Mouse (Mus musculus): Measurements from ENCODE around the gene Olfr510. TPM values are rescaled to one million over a fixed set of nuclear protein-coding genes. Genes with fewer than 3 reads are reported as not detected.
"Not testable (repeated sequence)": the region's sequence is repeated elsewhere in the genome, so short reads cannot be mapped to it uniquely, and the experiment has no call there.

Olfr510 gene
- not detected for total RNA-seq (2022)

DNA sequence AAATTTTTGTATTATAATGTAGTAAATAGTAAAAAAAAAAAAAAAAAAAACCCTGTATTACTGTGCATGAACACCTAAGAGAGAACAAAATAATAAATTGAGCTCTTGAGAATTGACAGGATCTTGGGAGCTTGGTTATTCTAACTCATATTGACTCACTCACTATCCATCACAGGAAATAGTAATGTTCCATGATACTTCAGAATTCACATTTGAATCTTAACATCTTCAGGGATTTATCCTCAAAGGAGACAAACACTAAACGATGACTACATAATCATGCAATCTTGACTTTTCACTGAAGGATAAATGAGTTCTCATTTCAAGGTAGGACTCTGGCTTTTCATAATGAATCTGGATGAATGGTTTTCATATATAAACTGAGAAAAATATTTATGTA, at the start of gene Olfr510:
Gene Olfr510 (plus strand): TSS at position 301 of the 400 bp plus-strand sequence.
- no peak for DNase-seq (ENCODE audit: low spot score in 2 of 2)

- DNase-seq (ENCODE audit: low spot score in 2 of 2), result not testable (repeated sequence)
Measured at GRCm38 (mm10) chr7:108616781-108617180, 49.4 kb upstream of the Olfr510 start.

DNA sequence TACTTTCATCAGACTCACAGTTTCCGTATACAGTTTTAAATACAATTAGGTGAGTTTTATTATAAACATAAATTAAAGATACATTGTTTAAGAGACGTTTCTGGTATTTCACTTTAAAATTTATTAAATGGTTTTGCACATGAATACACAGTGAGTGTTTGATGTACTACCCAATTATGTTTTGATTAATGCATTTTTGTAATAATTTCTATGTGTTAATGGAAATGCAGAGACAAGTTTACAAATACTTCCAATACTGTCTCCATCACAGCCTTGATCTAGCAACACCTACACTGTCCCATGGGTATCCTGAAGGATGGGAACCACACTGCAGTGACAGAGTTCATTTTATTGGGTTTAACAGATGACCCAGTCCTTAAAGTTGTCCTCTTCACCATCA, 44.7 kb upstream of the Olfr510 start, which contains the start of gene Olfr507:
Gene Olfr507 (plus strand): TSS at position 301 of the 400 bp plus-strand sequence.
- no peak for DNase-seq (ENCODE audit: low spot score in 2 of 2)

GRCm38 (mm10) chr7:108629694-108630093, 36.5 kb upstream of the Olfr510 start, which contains the start of gene Olfr508:
Olfr508 (plus strand) TSS chr7:108629994.
- no peak for DNase-seq (ENCODE audit: low spot score in 2 of 2)

DNA sequence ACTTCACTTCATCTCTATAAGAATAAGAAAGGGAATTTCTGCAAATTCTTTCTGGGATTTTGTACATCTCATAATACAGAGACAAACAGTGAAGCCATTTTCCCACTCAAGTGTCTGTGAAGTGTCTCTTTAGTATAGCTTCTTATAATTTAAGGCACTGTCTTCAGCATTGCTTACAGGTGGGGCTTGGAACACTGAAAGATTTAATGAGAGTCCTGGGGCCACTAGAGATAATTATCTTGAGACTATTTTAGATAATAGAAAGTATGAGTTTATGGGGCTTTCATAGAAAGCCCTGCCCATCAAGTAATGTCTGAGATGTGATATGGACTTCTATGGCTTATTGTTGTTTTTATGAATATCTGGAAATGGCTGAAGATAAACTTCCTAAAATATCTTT, 14.4 kb upstream of the Olfr510 start, which contains the start of gene Olfr509:
Gene Olfr509 (minus strand): TSS at position 101 of the 400 bp plus-strand sequence.
- no peak for DNase-seq (ENCODE audit: low spot score in 2 of 2)

GRCm38 (mm10) chr7:108662419-108662818, 3.8 kb upstream of the Olfr510 start:
- no peak for DNase-seq (ENCODE audit: low spot score in 2 of 2)

DNA sequence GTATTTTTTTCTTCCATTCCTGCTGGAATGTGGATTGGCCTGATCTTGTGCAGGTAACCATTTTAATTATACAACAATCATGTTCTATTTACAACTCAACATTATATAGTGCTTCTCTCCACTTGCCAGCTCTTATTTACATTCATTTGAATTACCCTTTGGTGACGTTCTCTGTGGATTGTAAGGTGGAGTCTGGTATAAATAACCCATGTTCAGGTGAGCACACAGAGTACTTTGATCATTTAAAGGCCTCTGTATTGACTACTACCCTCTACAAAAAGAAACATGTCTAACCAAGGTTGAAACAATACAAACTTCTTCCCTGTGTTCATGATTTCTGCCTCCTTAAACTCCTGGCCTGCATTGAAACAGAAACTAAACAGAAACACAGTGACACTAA, 4.8 kb downstream of the Olfr510 start:
- no peak for DNase-seq (ENCODE audit: low spot score in 2 of 2)

DNA sequence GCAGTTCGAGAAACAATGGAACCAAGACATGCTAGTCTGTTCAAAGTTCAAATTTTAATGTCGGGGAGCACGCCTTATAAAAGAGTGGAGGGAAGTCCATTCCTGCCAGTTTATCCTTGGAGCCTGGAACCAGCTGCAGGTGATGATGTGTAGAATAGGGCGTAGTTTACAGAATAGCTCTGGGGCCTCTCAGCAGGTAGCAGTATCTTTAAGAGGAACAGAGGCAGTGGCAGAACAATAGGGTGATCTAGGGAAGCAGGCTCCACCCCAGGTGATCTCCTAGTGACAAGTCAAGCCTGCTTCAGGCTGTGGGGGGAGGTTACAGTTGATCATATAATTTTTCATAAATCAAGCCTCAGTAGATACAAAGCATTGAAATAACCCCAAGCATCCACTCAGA, 12.7 kb downstream of the Olfr510 start:
- DNase-seq (ENCODE audit: low spot score in 2 of 2), result no peak

GRCm38 (mm10) chr7:108713020-108713419, 46.8 kb downstream of the Olfr510 start, which contains the start of gene Olfr512:
Olfr512 (plus strand) TSS chr7:108713320.
- no peak for DNase-seq (ENCODE audit: low spot score in 2 of 2)

Other genes starting within 250 kb of the Olfr510 start
- gene Olfr497, start 246.0 kb upstream of the Olfr510 start, total RNA-seq (2022), result not detected
- gene Olfr498, start 201.1 kb upstream of the Olfr510 start, total RNA-seq (2022), result not detected
- not detected for gene Olfr502, start 141.4 kb upstream of the Olfr510 start, total RNA-seq (2022)
- not detected for gene Olfr503, start 121.9 kb upstream of the Olfr510 start, total RNA-seq (2022)
- not detected for gene Olfr504, start 100.6 kb upstream of the Olfr510 start, total RNA-seq (2022)
- gene Olfr506, start 55.6 kb upstream of the Olfr510 start, total RNA-seq (2022), result not detected
- gene Olfr507, start 44.6 kb upstream of the Olfr510 start, total RNA-seq (2022), result not detected
- gene Olfr508, start 36.4 kb upstream of the Olfr510 start, total RNA-seq (2022), result not detected
- gene Olfr509, start 14.5 kb upstream of the Olfr510 start, total RNA-seq (2022), result not detected
- not detected for gene Olfr512, start 46.9 kb downstream of the Olfr510 start, total RNA-seq (2022)
- gene Olfr513, start 84.6 kb downstream of the Olfr510 start, total RNA-seq (2022), result under 1 TPM in 1 of 4 experiments, not detected in 3; 0.27 TPM
- not detected for gene Olfr514, start 159.6 kb downstream of the Olfr510 start, total RNA-seq (2022)
- not detected for gene Olfr516, start 184.1 kb downstream of the Olfr510 start, total RNA-seq (2022)
- gene Olfr517, start 206.0 kb downstream of the Olfr510 start, total RNA-seq (2022), result not detected
- not detected for gene Olfr518, start 218.6 kb downstream of the Olfr510 start, total RNA-seq (2022)
- gene Olfr519, start 228.0 kb downstream of the Olfr510 start, total RNA-seq (2022), result not detected

Measured in gastrocnemius, adult 8-10 months (tissue).